Mouse (Mus musculus) left cerebral cortex, postnatal 10 days (tissue): ENCODE measurements around the gene Gm6502. TPM values are rescaled to one million over a fixed set of nuclear protein-coding genes. Genes with fewer than 3 reads are reported as not detected.
"Not testable (repeated sequence)": the region's sequence is repeated elsewhere in the genome, so short reads cannot be mapped to it uniquely, and the experiment has no call there.

Source experiments
- DNase-seq, 2 experiments: peaks; one replicate each; pipeline ENCODE4 v3.0.0; 2021 to 2022; ENCODE audit warnings: low spot score in 2 of 2, mixed read lengths in 1 of 2; ENCODE audit errors: extremely low spot score in 1 of 2
- intact Hi-C: fragments of 180-260 bp; cut with DNase I; formaldehyde crosslinking; loops from one replicate; pipeline ENCODE4 v1.15.1; 2025
- total RNA-seq, 2 experiments: library from RNA; stranded (reverse); gene quantifications; 2 replicates each; pipeline ENCODE4 v1.2.3; 2021

The Gm6502 gene
- not detected for total RNA-seq

- DNase-seq, intact Hi-C loops: not testable (repeated sequence)
Observed at GRCm38 (mm10) chr5:94314135-94314534, at the start of gene Gm6502. Gene Gm6502, plus strand, starts transcription at chr5:94314435.

DNA sequence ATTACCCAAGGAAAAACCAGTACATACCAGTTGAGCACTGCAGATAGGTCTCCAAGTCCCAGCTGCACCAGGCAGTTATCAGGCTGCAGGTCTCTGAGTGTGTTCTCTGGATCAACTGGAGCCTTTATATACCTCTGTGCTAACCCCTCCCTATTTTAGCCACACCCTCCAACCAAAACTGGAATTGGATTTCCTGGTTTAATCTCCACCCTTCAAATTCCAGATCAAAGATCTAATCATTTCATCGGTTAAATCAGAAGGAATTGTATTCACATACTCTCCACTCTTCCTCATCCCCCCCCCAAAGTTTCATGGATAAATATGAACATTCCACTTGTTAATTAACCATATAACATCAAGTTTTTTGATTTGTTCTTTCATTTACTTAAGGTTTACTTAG lies 7.5 kb upstream of the Gm6502 start, which contains the start of gene A430089I19Rik:
TSS of gene A430089I19Rik (minus strand) at position 101 of the 400 bp plus-strand sequence.
- DNase-seq, intact Hi-C loops: not testable (repeated sequence)

DNA sequence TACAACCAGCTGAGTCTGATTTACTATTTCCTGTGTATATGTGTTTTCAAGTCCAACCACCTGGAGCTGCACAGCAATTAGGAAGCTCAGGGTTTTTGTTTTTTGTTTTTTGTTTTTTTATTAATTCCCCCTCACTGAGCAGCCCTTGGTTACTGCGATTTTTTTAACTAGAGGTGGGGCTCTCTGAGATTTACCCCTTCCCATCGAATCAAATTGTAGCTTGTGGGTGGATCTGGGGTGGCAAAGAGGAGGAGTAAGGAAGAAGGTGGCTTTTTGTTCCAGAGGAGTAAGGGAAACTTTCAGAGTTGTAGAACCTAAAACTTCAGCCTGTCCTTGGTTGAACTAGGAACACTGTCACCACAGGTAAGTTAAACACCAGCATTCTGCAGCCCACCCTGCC lies 25.2 kb downstream of the Gm6502 start, which contains the start of gene AA792892:
TSS of gene AA792892 (plus strand) at position 301 of the 400 bp plus-strand sequence.
- DNase-seq, intact Hi-C loops: not testable (repeated sequence)

Other genes with a start within 250 kb of the Gm6502 start
- gene BC061212, start 243.9 kb upstream of the Gm6502 start, total RNA-seq: not detected
- not detected for gene Gm6351, start 238.1 kb upstream of the Gm6502 start, total RNA-seq
- not detected for gene Gm3106, start 96.4 kb upstream of the Gm6502 start, total RNA-seq
- gene A430089I19Rik, start 7.6 kb upstream of the Gm6502 start, total RNA-seq: not detected
- gene AA792892, start 25.3 kb downstream of the Gm6502 start, total RNA-seq: not detected
- not detected for gene Gm7682, start 131.3 kb downstream of the Gm6502 start, total RNA-seq
- gene Gm3139, start 211.9 kb downstream of the Gm6502 start, total RNA-seq: not detected